Mouse (Mus musculus) left cerebral cortex, adult 9 months (tissue): ENCODE data around the gene Ucn.
A peak's percentile ranks its signal among the peaks of the same experiment; 100 is the strongest.

Experiments
- DNase-seq, 2 experiments: peaks; one replicate each; pipeline ENCODE4 v3.0.0; 2022; ENCODE audit warnings: low spot score in 2 of 2

Gene Ucn

DNA sequence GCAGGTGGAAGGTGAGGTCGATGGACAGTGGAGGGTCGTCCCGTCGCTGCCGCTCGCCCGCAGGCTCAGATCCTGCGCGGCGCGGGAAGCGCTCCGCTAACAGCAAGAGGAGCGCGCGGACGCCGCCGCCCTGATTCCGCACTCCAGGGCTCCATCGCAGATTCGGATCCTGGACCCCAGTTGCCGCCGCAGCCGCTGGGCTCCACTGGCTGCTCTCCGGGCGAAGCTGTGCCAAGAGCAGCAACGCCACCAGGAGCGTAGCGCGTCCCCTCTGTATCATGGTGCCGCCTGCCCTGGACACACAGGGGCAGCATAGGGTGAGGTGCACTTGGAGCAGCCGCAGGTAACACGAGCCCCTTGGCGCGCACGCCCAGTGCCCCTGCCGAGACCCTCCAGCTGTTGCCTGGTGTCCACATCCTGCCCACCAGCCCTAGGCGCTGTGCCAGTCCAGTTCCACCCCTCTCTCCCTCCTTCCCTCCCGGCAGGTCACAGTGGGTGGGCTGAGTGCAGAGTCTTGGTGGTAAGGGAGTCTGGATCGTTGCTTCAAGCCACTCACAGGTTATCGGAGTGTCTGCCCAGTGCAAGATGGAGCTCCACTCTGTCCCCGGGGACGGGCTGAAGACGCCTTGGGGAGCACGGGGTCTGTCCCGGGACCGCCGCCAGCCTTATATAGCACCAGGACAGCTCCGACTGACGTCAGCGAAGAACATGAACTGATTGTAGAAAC lies at the start of gene Ucn:
Gene Ucn (minus strand): TSS at position 589 of the 727 bp plus-strand sequence.
- DNase-seq = no peak

DNA sequence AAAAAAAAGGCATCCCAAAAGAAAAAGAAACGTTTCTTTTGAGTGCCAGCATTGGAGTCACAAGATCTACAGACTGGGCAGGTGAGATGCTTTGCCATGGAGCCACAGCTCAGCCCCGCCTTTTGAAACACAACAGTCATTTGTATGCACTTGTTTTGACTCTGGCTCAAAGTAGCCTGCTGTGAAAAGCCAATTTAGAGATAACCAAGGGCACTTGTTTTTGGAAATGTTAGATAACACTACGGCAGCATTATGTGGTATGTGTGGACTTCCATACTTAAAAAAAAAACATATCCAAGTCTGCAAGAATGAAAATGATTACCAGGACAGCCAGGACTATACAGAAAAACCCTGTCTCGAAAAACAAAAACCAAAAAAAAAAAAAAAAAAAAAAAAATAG lies 45.0 kb upstream of the Ucn start:
- DNase-seq = no peak

DNA sequence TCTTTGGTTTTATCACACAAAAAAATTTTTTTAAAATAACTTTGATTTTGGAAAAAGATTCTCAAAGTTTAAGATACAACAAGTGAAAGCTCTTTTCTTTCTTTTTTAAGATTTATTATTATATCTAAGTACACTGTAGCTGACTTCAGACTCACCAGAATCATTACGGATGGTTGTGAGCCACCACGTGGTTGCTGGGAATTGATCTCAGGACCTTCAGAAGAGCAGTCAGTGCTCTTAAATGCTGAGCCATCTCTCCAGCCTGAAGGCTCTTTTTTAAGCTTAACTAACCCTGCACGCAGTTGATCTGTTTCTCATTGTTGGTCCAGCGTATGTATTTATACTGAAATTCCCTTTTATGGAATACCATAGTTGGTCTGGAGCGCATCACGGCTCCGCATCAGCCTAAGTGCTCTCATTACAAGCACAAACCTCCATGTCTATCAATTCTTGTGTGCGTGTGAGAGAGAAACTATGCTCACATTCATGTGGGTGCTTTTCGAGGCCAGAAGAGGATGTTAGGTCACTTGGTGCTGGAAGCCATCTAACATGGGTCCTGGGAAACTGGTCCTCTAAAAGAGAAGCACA lies 42.6 kb upstream of the Ucn start:
- no peak for DNase-seq

DNA sequence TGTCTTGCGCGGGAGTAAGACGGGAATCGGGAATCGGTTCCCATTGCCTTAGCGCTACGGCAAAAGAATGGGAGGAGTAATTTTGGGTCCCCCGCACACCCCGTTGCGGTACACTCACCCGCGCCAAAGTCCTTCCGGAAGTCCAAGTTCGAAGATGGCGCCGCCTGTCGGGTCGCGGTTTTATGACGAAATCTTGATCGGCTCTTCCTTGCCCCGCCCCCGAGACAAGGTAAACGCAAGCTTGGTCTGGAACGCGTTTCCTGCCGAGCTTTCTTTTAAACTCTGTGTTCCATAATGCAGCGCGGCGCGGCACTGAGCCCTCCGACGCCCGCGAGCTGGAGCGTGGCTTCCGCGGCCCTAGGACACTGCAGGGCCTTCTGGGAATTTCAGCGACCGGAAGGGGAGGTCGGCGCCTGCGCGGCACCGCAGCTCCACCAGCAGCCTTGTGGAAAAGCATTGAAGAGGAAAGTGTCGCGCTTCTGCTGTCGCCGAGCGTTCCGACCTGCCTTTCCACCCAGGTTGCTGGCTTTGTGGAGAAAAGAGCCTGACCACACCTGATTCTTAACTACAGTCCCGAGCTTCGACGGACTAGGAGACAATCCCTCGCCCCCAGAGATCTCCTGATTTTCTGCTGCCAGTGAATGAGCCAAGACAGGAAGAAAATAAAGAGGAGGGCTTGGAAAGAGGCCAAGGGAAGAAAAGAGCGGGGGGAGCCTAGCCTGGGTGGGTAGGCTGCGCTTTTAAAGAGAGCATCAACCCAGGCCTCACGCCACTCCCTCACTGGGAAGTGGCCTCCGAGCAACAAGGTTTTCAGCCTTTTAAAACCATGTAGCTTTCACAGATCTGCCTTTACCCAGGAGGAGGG lies 41.4 kb upstream of the Ucn start, which contains the start of the genes Gm29609 and Gtf3c2:
Gene Gm29609 (minus strand): TSS at position 146 of the 865 bp plus-strand sequence.
Gene Gtf3c2 (minus strand): TSS at position 379 of the 865 bp plus-strand sequence.
- peak; percentile 95 to 98 for DNase-seq

DNA sequence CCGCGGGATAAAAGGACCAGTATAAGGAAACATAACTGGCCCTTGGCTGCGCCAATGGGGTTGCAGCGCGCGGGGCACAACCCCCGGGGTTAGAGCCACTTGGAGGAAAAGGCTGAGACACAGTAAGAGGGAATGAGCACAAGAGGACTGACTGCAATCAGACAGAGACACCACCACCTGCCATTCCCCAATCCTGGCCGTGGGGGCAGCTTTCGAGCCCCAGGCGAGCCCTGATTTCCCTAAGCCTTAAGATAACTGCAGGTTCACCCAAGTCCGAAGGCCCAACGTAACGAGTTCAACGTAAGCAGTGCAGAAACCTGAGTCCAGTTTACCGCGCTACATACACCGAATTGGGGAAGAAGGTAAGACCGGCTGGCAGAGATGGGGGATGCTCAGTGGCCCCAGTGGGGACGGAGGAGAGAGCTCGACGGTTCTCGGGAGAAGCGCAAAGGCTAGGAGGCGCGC lies 40.7 kb upstream of the Ucn start:
- DNase-seq = no peak

DNA sequence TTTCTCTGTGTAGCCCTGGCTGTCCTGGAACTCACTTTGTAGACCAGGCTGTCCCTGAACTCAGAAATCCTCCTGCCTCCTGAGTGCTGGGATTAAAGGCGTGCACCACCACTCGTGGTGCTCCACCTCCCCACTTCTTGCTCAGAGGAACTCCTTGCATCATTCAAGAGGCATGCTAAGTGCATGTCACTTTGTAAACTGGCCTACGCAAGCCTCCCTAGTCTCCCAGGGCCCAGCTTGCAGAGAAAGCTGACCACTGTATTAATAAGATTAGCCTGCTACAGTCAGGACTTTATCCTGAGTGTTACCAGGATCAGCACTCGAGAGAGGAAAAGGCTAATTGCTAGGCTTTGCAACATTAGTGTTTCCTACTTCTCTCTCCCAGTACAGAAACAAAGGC lies 30.0 kb upstream of the Ucn start:
- DNase-seq = no peak

DNA sequence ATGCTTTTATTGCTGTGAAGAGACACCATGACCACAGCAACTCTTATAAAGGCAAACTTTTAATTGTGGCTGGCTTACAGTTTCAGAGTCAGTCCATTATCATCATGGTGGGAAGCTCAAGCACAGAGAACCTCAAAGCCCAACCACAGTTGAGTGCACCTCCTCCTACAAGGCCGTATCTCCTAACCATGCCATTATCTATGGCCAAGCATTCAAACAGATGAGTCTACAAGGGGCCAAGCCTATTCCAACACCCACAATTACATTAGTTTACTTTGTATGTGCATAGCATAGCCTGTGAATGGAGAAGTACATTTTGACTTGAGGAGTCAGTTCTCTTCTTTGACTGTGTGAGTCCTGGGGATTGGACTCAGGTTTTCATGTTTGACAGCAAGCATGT lies 26.2 kb upstream of the Ucn start:
- DNase-seq = no peak

DNA sequence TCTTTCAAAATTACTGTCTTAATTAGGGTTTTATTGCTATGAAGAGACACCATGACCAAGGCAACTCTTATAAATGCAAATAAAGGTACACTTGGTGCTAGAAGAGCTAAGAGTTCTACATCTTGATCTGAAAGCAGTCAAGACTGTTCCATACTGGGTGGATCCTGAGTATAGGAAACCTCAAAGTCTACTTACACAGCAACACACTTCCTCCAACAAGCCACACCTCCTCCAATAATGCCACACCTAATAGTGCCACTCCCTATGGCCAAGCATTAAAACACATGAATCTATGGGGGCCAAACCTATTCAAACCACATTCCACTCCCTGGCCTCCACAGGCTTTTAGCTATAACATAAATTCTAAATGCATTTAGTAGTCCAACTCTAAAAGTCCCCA lies 23.8 kb upstream of the Ucn start:
- no peak for DNase-seq

DNA sequence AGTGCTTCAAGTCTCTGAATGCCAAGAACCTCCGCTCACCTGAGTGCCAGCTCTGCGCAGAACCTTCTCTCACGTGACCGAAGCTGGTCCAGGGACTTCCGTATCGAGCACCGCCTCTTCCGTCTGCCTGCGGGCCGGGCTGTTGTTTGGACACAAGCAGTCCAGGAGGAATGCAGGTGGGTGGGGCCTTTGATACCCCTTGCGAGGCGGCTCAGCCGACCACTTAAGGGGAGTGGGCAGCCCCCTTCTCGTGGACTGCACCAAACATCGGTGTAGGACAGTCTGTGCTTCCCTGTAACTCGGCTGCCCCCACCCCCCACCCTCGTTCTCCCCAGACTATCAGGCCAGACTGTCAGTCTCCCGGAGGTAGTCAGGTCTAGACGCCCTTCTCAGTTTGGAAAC lies 15.5 kb upstream of the Ucn start, which contains the start of gene Mpv17:
Gene Mpv17 (minus strand): TSS at position 100 of the 402 bp plus-strand sequence.
- DNase-seq = peak; percentile 69 to 83

DNA sequence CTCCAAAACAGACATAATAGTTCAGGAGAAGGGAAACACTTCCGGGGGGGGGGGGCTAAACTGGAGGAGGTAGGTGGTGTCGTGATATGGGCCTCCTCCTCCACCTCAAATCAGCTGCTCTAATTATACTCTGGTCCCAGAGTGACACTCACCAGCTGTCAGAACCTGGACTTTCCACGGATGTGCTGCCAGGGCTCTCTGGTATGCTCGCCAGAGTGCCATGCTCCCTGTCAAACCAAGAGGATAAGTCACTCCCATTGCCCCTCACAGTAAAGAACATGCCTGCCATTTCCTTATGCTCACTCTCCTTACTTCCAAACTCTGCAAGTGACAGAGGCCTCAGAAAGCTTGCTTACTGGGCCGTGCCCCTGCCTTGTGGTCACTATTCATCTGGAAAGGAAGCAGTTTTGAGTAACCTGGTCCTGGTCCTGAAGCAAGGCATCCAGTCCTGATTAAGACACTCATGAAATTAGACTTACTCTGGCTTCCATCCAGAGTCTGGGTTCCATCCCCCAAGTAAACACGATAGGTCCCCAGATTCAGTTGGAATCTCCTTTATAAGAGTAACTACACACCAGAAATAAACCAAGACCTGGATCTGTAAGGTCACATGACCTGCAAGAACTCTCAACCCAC lies 15.0 kb upstream of the Ucn start:
- no peak for DNase-seq

DNA sequence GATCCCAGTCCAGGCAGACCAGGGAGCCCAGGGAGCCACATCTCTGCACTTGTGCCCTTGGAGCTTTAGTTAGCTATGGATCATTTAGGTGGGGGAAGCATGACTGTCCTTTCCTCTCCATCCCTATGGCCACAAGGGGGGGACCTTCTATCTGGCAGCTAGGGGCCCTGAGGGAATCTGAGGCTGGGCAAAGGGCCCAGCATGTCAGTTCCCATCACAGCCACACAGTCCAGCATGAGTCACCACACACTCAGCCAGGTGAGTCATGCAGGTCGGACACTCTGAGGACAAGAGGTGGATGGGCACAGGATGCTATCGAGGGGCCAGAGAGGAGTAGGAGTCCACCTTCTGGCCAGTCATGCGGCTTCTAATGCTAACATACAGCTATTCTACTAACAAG lies 13.1 kb upstream of the Ucn start:
- DNase-seq = no peak

DNA sequence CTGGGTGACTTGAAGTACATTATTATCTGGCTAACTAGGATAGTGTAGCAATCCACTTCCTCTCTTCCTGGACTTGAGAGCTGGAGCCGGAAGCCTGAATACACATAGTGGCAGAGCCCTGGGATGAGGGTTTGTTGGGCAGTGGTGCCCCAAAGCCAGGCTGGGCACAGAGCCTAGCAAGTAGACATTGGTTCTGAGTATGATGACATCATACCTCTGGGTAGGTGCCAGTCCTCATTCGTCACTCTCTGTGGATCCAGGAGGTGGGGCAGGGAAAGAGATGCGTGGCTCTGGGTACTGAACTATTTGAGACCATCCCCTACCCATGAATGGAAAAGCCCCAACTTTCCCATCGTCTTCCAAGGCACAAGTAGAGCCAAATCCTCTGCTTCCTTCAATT lies 11.2 kb upstream of the Ucn start:
- DNase-seq = no peak

DNA sequence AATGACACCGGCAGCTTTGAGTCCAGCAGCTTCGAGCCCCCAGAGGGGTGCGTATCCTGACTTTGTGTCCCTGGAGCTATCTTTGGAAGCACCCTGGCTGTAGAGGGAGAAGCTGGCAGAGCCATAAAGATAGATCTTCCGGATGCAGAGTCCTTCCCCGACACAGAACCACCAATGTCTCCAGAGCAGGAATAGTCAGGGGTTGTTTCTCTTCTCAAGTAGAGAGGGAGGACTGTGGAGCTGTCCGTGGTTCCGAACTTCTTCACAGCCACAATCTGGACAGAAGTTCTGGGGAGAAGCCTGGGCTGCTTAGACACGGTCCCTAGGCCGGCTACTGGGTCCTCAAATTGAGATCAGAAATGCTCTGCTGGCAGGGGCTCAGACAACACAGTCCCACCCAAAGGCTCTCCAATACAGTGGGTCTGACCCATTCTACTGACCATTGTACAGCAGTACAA lies 368 bp upstream of the Ucn start:
- DNase-seq = no peak

DNA sequence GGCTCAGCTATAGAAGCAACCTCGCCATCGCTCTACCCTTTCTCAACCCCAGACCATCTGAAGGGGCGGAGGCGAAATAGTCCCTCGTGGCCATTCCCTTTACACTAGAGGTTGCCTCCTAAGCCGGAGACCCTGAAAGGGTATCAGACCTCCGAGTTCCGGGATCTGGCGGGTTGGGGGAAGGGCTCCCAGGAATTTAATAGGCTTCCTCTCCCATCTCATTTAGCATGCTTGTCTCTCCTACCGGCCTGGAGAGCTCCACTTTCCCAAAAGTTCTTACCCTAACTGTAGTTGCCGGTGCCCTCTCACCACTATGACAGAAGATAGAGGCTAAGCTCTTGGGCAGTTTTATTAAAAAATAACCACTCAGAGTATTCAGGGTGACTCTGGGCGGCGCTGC lies 971 bp downstream of the Ucn start:
- no peak for DNase-seq

DNA sequence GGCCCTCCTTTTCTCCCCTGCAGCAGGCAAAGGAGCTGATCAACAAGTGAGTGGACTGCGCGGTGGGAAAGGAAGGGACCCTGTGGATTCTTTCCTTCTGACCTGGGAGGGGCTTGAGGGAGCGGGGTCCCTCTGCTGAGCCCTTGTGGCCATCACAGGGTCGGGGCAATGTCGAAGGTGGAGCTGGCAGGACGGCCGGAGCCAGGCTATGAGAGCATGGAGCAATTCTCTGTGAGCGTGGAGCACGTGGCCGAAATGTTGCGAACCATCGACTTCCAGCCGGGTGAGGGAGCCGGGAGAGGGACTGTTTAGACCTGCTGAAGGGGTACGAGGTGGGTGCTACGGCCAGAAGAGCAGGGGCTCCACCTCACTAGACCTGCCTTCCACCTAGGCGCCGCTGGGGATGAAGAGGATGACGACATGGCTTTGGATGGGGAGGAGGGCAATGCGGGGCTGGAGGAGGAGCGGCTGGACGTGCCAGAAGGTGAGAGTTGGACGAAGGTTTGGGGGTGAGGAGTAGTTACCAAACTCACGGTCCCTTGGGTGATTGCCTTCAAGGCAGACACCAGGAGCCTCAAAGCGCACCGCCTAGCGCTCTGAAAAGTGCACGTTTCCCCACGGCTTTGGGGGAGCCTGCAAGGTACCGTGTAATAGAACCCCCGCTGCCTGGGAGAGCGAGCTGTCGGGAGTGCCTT lies 1.8 kb downstream of the Ucn start:
- DNase-seq = no peak

DNA sequence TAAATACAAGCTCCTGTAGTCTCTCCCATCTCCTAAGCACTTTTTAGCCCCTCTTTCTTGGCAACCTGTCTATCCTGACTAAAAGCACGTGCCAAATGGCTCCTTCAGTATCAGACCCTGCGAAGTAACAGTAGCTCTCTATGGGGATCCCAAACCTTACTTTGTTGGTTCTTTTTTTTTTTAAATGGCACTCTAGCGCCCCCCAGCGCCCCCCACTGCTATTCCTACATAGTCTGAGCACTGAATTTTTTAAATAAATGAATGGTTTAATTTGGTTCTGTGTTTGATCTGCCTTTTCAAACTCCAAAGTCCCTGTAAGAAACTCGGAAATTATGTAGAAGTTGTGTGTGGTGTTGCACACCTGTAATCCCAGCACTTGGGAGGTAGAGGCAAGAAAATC lies 12.6 kb downstream of the Ucn start:
- DNase-seq = no peak

DNA sequence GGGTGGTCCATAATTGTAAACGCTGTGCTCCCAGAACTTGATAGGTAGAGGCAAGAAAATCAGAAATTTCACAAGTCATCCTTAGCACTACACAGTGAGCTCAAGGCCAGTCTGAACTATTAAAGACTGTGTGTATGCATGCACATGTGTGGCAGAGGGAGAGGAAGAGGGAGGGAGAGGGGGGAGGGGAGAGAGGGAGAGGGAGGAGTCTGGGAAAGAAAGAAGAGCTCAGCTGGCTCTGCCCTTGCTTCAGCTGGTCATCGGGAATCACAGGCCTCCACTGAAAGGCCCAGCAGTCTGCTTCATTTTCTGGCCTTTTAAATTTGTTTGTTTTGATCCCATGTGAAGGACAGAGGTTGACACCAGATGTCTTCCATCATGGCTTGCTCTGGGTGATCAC lies 15.1 kb downstream of the Ucn start:
- no peak for DNase-seq

DNA sequence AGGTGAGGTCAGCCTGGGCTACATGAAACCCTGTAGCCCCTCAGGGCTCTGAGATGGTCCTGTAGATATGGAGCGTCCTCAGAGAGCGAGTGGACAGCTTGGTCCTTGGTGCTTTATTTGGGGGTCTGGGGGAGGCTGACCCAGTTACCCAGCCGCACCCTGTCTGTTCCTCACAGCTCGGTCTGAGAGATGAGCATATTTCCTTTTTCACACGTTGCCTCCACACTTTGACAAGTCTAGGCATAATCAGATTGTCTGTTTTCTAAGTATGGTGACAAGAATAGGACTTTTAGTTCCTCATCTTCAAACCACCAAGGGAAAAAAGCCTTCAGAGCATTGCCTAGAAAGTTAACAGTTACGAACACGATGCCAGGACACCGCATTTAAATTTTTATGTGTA lies 17.5 kb downstream of the Ucn start:
- peak; percentile 37 to 59 for DNase-seq

DNA sequence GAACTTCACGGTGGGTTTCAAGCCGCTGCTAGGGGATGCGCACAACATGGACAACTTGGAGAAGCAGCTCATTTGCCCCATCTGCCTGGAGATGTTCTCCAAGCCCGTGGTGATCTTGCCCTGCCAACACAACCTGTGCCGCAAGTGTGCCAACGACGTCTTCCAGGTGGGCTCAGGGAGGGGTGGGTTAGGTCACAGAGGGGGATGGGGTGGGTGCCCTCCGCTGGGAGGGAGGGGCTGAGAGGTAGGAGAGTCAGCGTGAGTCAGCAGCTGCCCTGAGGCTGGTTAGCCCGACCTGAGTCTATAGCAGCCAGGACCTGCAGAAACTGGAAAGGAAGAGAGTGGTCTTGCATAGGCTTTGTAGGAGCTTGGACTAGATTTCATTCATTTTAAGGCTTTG lies 21.7 kb downstream of the Ucn start:
- DNase-seq = no peak

DNA sequence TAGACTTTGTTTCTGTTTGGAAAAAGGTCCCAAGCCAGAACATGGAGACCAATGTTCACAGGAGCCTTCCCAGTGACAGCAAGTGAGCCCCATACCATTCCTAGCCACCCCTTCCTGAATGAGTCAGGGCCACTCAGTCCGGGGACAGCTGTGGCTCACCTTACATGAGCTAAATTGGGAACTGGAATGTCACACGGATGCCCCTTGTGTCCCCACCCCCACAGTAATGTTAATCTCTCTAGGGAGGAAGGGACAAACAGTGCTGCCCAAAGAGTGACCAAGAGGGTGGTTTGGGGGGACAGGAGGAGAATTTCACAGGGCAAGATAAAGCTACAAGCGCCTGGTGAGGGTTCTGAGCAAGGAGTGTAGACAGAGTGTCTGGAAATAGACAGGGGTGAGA lies 22.3 kb downstream of the Ucn start, which contains the start of gene Trim54:
Gene Trim54 (plus strand): TSS at position 359 of the 400 bp plus-strand sequence.
- no peak for DNase-seq

DNA sequence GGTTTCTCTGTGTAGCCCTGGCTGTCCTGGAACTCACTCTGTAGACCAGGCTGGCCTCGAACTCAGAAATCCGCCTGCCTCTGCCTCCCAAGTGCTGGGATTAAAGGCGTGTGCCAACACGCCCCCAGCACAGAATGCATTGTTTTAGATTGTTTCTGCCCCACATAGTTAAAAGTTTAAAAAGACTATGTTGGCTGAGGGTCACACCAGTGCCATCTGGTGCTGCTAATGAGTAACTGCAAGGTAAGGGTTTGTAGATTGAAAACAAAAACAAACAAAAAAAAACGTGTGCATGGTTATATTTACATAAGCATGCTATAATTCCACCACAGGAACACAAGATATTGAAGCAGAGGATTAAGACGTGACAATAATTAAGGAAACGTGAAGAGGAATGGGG lies 27.8 kb downstream of the Ucn start:
- no peak for DNase-seq
